Mouse (Mus musculus) cerebellum, adult 2 months (tissue): ENCODE results near the gene Klk12.

Experiments
- CTCF ChIP-seq: fragments of 200-500 bp; IDR thresholded peaks from 2 replicates; pipeline ENCODE4 v1.5.1; 2011; ENCODE audit warnings: low read depth, mild to moderate bottlenecking, control low read depth, low read length, moderate library complexity, borderline replicate concordance; ENCODE audit not compliant: insufficient read depth
- POLR2A ChIP-seq: fragments of 200-500 bp; IDR thresholded peaks from 2 replicates; pipeline ENCODE4 v1.6.1; 2011; ENCODE audit warnings: low read length, control low read depth, borderline replicate concordance; ENCODE audit not compliant: insufficient read depth

GRCm38 (mm10) chr7:43780746-43781145 lies 12.0 kb downstream of the Klk12 start, which contains the start of gene Klk10:
- TF ChIP-seq POLR2A (no peak), CTCF (no peak)
